Mouse (Mus musculus): Measurements from ENCODE around the gene Stxbp5.

- no peak for TF ChIP-seq CTCF (IDR thresholded peaks at IDR 0.05; ENCODE audit: extremely low read depth, insufficient read depth, insufficient read length, insufficient replicate concordance)
- TF ChIP-seq POLR2A (IDR thresholded peaks at IDR 0.05; ENCODE audit: low read depth, low read length) = no peak
These were observed 82.3 kb downstream of the Stxbp5 start for GRCm38 (mm10) chr10:9818574-9818973.

Data from spleen, adult 2 months (tissue).